Mouse (Mus musculus) erythroblast, embryonic 14.5 days (primary cell): ENCODE results near the gene Mapk7. TPM values are rescaled to one million over a fixed set of nuclear protein-coding genes. Genes with fewer than 3 reads are reported as not detected.

ENCODE experiments used
- H3K27me3 ChIP-seq: 2 replicates; pipeline ENCODE4 v1.6.1; 2012; ENCODE audit warnings: inconsistent platforms; ENCODE audit not compliant: control insufficient read depth
- H3K36me3 ChIP-seq: 2 replicates; pipeline ENCODE4 v1.6.1; 2012; ENCODE audit warnings: mild to moderate bottlenecking, inconsistent platforms; ENCODE audit not compliant: control insufficient read depth
- H3K4me1 ChIP-seq: 2 replicates; pipeline ENCODE4 v1.6.1; 2012; ENCODE audit warnings: inconsistent platforms; ENCODE audit not compliant: control insufficient read depth
- H3K4me3 ChIP-seq: replicated peaks from 2 replicates; pipeline ENCODE3; 2012; ENCODE audit warnings: moderate library complexity, mild to moderate bottlenecking, inconsistent platforms
- H3K9me3 ChIP-seq: 2 replicates; pipeline ENCODE4 v1.6.1; 2012; ENCODE audit warnings: low read length, inconsistent platforms, mixed read lengths; ENCODE audit not compliant: control insufficient read depth
- GATA1 ChIP-seq: IDR thresholded peaks from 2 replicates; pipeline ENCODE4 v1.6.1; 2012; ENCODE audit warnings: low read length, inconsistent platforms, mixed read lengths
- TAL1 ChIP-seq: IDR thresholded peaks from 3 replicates; pipeline ENCODE4 v1.6.1; 2012; ENCODE audit warnings: low read length, inconsistent platforms, mixed read lengths
- polyA plus RNA-seq: library from polyadenylated mRNA; stranded (reverse); fragments of >175 nt; gene quantifications from 2 replicates; pipeline ENCODE4 v1.2.3, GENCODE M21; 2012

The Mapk7 gene
- polyA plus RNA-seq, 1 experiment: 1.6 TPM

- TF ChIP-seq GATA1: no peak
- no peak for TF ChIP-seq TAL1
- H3K36me3 ChIP-seq: peaks cover 20% of the 10 kb centered on the region
- no peak overlapping the region for H3K4me3 ChIP-seq
- no peaks in the 10 kb centered on the region for H3K27me3 ChIP-seq
- no peaks in the 10 kb centered on the region for H3K9me3 ChIP-seq
- H3K4me1 ChIP-seq: peaks cover 28% of the 10 kb centered on the region
These were observed 1.3 kb upstream of the Mapk7 start for GRCm38 (mm10) chr11:61495528-61495927.

DNA sequence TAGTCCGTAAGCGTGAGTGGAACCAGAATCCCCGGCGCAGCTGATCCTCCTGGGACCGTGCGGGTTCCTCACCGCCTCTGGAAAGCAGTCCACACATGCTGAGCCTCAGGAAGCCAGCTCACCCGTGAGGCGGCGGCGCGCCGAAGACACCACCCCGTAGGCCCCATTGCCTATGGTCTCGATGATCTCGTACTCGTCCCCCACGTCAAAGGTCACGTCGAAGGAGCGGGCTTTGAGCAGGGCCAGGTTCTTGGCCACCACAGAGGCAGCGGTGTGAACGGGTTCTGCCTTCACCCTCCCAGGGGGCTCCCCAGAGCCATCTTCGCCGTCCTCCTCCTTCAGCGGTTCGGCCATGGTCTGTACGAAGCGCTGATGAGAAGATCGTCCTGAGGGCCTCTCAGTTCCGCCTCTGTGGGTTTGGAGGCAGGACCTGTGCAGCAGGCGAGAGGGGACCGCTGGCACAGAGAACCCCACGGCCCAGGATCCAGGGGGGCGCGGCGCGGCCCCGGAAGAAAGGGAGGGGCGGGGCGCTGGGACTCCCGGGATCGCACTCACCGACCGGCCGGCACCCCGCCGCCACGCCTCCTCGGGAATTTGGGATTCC lies 579 bp downstream of the Mapk7 start:
- Histone ChIP-seq H3K9me3 (no peaks in the 10 kb centered on the region), H3K27me3 (no peaks in the 10 kb centered on the region), H3K36me3 (peaks cover 39% of the 10 kb centered on the region), H3K4me1 (peaks cover 26% of the 10 kb centered on the region), H3K4me3 (peak overlapping the region; percentile 89)
- TF ChIP-seq TAL1 (no peak), GATA1 (no peak)

GRCm38 (mm10) chr11:61492749-61493401 lies 1.3 kb downstream of the Mapk7 start:
- no peaks in the 10 kb centered on the region for H3K27me3 ChIP-seq
- H3K4me3 ChIP-seq: peak overlapping the region; percentile 89
- peaks cover 46% of the 10 kb centered on the region for H3K36me3 ChIP-seq
- no peaks in the 10 kb centered on the region for H3K9me3 ChIP-seq
- TF ChIP-seq GATA1: no peak
- no peak for TF ChIP-seq TAL1
- H3K4me1 ChIP-seq: peaks cover 24% of the 10 kb centered on the region

GRCm38 (mm10) chr11:61490944-61491520 lies 3.2 kb downstream of the Mapk7 start:
- Histone ChIP-seq H3K9me3 (no peaks in the 10 kb centered on the region), H3K4me3 (no peak overlapping the region), H3K36me3 (peaks cover 46% of the 10 kb centered on the region), H3K4me1 (peaks cover 24% of the 10 kb centered on the region), H3K27me3 (no peaks in the 10 kb centered on the region)
- no peak for TF ChIP-seq TAL1
- no peak for TF ChIP-seq GATA1

- H3K9me3 ChIP-seq: no peaks in the 10 kb centered on the region
- no peak overlapping the region for H3K4me3 ChIP-seq
- peaks cover 21% of the 10 kb centered on the region for H3K4me1 ChIP-seq
- no peaks in the 10 kb centered on the region for H3K27me3 ChIP-seq
- TF ChIP-seq TAL1 (no peak), GATA1 (no peak)
- peaks cover 46% of the 10 kb centered on the region for H3K36me3 ChIP-seq
These were observed 4.3 kb downstream of the Mapk7 start for GRCm38 (mm10) chr11:61489874-61490273.

DNA sequence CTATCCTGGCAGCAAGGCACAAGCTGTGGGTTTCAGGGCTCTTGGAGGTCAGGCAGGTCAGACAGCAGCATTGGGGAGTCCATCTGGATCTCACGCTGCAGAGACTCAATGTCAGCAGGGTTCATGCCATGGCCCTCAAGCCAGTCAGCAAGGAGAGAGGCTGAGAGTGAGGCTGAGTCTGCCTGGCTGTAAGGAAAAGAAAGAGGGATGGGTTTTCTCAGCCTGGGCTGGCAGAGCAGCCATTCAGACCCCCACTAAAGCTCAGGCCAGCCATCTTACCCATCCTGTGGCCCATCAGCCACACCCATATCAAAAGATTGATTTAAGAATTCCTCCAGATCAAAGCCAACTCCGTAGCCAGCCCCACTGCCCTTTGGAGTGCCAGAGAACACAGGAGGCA lies 5.1 kb downstream of the Mapk7 start:
- TF ChIP-seq GATA1 (no peak), TAL1 (no peak)
- H3K4me3 ChIP-seq: no peak overlapping the region
- peaks cover 46% of the 10 kb centered on the region for H3K36me3 ChIP-seq
- H3K9me3 ChIP-seq: no peaks in the 10 kb centered on the region
- peaks cover 15% of the 10 kb centered on the region for H3K4me1 ChIP-seq
- no peaks in the 10 kb centered on the region for H3K27me3 ChIP-seq

DNA sequence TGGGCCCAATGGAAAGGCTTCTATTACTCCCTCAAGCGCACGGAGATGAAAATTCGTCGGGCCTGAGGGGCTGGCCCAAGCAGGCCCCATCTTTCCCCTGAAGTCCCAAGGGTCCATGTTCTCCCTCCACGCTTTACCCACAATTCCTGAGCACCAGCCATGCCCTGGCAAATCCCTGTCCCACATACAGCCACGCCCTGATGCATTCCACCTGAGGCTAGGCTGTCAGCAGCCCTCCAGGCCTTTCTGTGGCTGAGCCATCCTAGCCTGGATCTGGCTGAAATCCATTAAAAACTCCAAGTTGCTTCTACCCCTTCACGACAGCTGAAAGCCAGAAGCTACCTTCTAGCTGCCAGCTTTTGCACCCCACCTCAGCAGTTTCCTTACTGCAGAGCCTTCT lies 6.3 kb downstream of the Mapk7 start:
- Histone ChIP-seq H3K9me3 (no peaks in the 10 kb centered on the region), H3K4me1 (peaks cover 7% of the 10 kb centered on the region)
- TF ChIP-seq GATA1 (no peak), TAL1 (no peak)

GRCm38 (mm10) chr11:61487401-61487800 lies 6.8 kb downstream of the Mapk7 start:
- H3K36me3 ChIP-seq: peaks cover 42% of the 10 kb centered on the region
- TF ChIP-seq GATA1 (no peak), TAL1 (no peak)

More for the DNA sequence above, 6.3 kb downstream of the Mapk7 start:
- Histone ChIP-seq H3K36me3 (peaks cover 46% of the 10 kb centered on the region), H3K4me3 (no peak overlapping the region), H3K27me3 (no peaks in the 10 kb centered on the region)

GRCm38 (mm10) chr11:61486458-61487219 lies 7.6 kb downstream of the Mapk7 start:
- H3K4me3 ChIP-seq: no peak overlapping the region
- H3K27me3 ChIP-seq: no peaks in the 10 kb centered on the region
- no peaks in the 10 kb centered on the region; the same call in 1 of the 2 replicates for H3K4me1 ChIP-seq
- TF ChIP-seq TAL1 (no peak), GATA1 (no peak)
- H3K9me3 ChIP-seq: no peaks in the 10 kb centered on the region
- peaks cover 37% of the 10 kb centered on the region for H3K36me3 ChIP-seq

More at GRCm38 (mm10) chr11:61487401-61487800, 6.8 kb downstream of the Mapk7 start:
- Histone ChIP-seq H3K27me3 (no peaks in the 10 kb centered on the region), H3K4me1 (peaks cover 1% of the 10 kb centered on the region), H3K4me3 (no peak overlapping the region), H3K9me3 (no peaks in the 10 kb centered on the region)
